Mouse (Mus musculus): ENCODE data around the gene Tmem28. TPM values are rescaled to one million over a fixed set of nuclear protein-coding genes. Genes with fewer than 3 reads are reported as not detected.

The Tmem28 gene
- 10 to 100 TPM; 31.9 to 32.6 TPM for total RNA-seq (2021)

DNA sequence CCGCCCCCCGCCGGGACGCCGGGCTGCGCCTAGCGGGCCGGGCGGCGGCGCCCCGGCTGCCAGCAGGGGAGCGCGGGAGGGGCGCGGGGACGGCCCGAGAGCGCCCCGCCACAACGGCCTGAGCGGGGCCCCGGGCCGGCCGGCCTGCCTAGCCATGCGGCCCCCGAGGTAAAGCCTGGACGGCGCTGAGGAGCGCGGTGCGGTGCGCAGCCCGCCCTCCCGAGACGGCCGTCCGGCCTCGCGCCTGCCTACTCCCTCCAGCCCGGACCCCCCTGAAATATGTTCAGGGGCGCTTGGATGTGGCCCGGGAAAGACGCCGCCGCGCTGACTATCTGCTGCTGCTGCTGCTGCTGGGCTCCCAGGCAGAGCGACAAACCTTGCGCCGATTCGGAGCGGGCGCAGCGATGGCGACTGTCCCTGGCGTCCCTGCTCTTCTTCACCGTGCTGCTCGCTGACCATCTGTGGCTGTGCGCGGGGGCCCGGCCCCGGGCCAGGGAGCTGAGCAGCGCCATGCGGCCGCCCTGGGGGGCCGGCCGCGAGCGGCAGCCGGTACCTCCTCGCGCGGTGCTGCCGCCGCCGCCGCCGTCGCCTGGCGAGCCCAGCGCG lies at the start of gene Tmem28:
Gene Tmem28 (plus strand): TSS at position 232 of the 606 bp plus-strand sequence.
- peak in 1 of 2 experiments; percentile 9 for DNase-seq

- no peak for DNase-seq
Measured at GRCm38 (mm10) chrX:99780308-99780707, 40.5 kb upstream of the Tmem28 start.

DNA sequence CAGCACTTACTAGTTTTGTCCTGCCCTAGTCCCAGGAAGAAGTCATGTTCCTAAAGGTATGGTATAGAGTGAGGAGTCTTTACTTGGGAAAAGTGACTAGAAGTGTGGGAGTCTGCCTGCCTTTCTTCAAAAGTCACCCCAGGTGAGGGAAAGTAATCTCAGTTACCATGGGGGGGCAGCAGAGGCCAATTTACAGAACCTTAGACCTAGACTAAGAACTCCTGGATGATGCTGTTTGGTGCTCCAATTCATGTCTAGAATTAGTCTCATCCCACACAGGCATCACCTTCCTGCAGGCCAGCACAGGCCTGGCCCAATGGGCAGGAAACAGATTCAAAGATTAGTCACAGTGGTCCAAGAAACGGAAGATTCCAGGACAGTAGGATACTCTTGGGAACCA lies 12.4 kb upstream of the Tmem28 start:
- no peak for DNase-seq

DNA sequence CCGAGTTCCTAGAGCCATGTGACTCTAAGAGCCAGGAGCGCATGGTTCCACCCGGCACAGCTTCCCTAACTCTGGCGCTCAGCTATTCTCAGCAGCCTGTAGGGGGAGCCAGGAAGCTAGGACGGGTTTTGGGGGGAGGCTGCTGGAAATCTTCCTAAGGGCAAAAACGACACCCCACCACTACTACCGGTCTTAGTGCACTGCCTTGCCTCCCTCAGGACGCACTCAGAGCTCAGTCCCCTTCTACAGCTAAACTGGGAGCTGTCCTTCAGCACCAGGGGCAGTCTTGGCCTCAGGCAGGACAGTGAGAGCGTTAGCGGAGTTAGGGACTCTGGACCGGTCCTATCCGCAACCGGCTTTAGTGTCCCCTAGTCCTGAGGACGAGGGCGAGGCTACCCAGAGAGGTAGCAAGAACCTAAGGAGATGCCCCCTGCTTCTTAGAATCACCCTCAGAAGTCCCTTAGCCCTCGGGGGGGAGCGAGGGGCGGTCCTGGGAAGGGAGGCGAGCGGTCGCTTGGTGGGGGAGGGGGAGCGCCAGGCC lies 1.4 kb upstream of the Tmem28 start:
- peak; percentile 39 to 41 for DNase-seq

DNA sequence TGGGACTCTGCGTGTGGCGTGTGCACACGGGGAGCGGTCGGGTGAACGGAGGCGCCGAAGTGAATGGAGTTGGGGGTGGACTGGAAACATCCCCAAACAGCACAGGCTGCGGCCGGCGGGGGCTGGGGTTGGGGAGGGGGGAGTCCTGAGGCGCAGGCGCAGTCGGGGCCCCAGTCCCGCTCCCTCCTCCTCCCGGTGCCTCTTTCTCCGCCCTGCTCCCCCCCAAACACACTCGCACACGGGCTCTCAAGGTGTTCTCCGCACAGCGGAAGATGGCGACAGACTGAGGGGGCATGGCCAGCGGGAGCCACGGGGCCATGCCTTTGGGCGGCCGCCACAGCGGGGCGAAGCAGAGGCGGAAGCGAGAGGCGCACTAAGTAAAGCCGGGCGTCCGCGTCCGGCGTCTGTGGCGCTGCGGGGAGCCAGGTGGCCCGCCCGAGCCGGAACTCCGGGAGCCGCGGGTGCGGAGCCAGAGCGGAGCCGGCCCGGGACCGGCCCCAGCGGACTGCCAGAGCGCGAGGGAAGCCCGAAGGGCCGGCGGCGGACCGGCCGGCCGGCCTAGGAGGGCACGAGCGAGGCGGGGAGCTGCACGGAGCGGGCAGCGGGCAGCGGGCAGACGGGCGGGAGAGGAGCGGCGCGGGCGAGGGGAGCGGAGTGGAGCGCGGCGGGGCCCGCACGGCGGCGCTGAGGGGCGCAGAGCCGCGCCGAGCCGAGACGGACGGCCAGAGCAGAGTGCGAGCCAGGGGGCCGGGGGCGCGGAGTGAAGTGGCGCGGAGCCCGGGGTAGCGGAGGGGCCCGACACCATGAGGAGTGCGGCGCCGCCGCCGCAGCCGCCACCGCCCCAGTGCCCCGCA lies 658 bp upstream of the Tmem28 start:
- DNase-seq, result peak; percentile 33 to 37

DNA sequence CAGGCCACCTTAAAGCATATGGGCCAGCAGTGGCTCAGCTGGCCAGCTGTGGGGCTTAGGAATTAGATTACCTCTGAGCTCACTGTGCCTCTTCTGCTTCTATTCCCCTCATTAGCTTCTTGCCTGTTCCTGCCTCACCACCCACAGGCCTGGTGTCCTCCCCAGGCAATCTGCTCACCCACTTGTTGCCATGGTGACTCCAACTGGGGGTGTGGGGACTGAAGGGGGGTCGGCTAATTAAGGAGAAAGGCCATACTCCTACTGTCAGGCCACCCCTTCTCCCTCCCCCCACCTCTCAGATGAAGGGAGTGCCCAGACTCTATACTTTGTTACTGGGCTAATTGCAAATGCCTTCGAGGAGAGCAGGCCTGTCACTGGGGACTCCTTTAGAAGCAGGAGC lies 21.3 kb downstream of the Tmem28 start:
- DNase-seq, result peak in 1 of 2 experiments; percentile 43

- DNase-seq, result peak; percentile 16 to 23
Measured at GRCm38 (mm10) chrX:99853261-99853741, 32.5 kb downstream of the Tmem28 start.

GRCm38 (mm10) chrX:99853834-99854233 lies 33.0 kb downstream of the Tmem28 start:
- DNase-seq, result no peak

DNA sequence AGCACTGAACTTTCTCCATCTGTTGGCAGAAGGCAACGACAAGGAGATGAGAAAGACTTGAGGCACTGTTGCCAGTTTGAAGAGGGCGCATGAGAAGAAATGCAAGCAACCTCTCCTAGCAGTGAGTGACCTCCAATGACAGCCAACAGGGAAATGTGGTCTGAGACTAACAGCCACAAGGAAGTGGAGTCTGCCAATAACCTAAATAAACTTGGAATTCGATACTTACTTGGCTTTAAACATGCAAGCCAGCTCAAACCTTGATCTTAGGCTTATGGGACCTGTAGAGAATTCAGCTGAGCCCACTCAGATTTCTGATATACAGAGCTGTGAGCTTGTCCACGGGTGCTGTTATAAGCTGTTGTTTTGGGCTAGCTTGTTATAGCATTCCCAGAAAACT lies 51.4 kb downstream of the Tmem28 start:
- no peak for DNase-seq

DNA sequence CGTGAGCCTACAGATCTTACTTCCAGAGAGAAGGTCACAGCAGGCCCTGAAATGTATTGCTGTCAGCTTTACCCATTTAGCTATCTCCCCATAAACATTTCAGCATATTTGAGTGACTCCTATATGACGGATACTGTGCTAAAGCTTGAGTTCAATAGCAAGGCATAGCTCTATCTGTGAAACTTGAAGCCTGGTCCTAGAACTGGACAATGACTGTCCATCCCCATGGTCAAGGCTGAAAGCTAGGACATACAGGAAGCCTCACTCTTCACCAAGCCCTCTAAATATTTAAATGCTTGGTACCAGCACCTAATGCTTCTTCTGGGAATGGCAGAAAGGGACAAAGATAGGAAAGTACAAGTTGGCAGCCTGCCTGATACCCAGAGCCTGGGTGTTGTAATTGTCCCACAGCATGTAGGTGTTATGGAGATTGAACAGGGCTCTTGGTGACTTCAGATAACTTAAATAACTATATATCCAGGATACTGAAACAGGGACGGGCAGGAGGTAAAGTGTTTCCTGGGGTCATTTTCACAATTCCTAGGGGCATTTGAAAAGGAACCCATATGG lies 51.9 kb downstream of the Tmem28 start:
- no peak for DNase-seq

GRCm38 (mm10) chrX:99873259-99873919 lies 52.6 kb downstream of the Tmem28 start:
- DNase-seq, result no peak

- DNase-seq, result no peak
Measured at GRCm38 (mm10) chrX:99873920-99874296, 53.1 kb downstream of the Tmem28 start.

DNA sequence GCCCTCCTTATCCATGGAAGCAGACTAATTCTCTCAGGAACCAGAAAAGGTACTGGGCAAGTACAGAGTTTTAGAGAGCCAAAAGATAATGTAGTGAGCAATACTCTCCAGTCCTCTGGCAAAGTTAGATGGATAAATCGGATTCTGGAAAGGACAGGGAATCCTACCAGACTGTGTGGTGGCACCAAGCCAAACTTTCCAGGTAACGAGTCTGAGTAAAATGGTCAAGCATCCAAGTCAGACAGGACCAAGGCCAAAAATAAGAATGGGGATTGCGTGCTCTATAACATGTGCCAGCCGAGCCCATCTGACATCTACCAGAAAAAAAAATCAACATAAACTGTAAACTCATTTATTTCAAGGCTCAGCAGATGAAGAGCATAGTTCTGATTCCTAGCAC lies 56.0 kb downstream of the Tmem28 start:
- no peak for DNase-seq

GRCm38 (mm10) chrX:99883396-99883795 lies 62.6 kb downstream of the Tmem28 start:
- no peak for DNase-seq

Other genes with a start within 250 kb of the Tmem28 start
- 1 to 10 TPM; 4.9 to 5.4 TPM for gene Eda, start 154.6 kb downstream of the Tmem28 start, total RNA-seq (2021)

Data from layer of hippocampus, postnatal 36 days (tissue).